In the genomic region with DNA sequence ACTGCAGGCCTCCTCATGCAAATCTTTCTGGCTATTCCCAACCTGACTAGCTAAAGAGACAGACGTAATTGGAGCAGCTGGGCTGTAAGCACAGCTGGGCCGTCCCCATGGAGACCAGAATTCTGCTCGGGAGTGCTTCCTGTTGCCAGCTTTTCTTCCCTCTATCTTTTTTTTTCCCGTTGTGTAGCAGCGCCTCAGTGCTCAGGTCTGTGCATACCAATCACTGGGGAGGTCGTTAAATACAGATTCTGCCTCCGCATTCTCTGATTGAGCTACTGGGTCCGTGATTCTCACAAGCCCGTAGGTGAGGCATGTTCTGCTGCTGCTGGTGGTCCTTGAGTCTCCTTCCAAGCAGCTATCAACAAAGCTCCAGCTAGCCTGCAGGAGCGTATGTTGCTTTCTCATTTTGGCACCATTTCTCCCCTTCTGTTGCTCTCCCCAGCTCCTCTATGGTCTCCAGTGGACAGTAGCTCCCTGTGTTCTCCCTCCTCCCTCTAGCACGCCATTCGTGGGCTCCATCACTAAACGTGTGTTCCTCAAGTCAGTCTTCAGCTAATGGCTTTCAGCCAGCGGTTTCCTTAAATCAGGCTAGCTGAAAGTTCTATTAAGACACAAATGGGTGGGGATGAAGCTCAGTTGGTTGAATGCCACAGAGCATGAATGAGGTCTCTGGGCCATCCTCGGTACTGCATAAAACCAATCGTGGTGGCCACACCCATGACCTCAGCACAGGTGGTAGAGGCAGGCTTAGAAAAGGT, we compare ENCODE assay signal across 8 mouse cellular contexts. TPM values are rescaled to one million over a fixed set of nuclear protein-coding genes. Genes with fewer than 3 reads are reported as not detected.
DNase-seq lines count a peak whose midpoint lies in the region; ATAC-seq and TF ChIP-seq lines count a peak whose summit lies in the region.

No protein-coding gene starts in this region.

- H3K4me1 ChIP-seq in kidney, embryonic 15.5 days: peaks cover 18% of the 10 kb centered on the region
- H3K4me1 ChIP-seq in intestine, embryonic 15.5 days (replicated peaks): peaks cover 9% of the 10 kb centered on the region; the same call in 1 of the 2 replicates
- peaks cover 30% of the 10 kb centered on the region for H3K4me1 ChIP-seq in limb, embryonic 14.5 days (ENCODE audit: control insufficient read depth, insufficient read depth, low read length)

- H3K27me3 ChIP-seq in kidney, embryonic 15.5 days: no peaks in the 10 kb centered on the region
- no peaks in the 10 kb centered on the region for H3K27me3 ChIP-seq in intestine, embryonic 15.5 days (replicated peaks)
- H3K27me3 ChIP-seq in limb, embryonic 14.5 days (ENCODE audit: control insufficient read depth, insufficient read depth, low read length): no peaks in the 10 kb centered on the region

- TF ChIP-seq POLR2A in limb, embryonic 14.5 days (IDR thresholded peaks at IDR 0.05; ENCODE audit: borderline replicate concordance, extremely low read depth, insufficient read depth, insufficient read length): no peak

- WGBS in kidney, embryonic 15.5 days: 20% methylated on average over 16 of the region's 16 CpGs
- WGBS in intestine, embryonic 15.5 days: 25% methylated on average over 16 of the region's 16 CpGs
- WGBS in limb, embryonic 14.5 days: 19% methylated on average over 16 of the region's 16 CpGs

- peak; percentile 79 for ATAC-seq in kidney, embryonic 15.5 days (replicated peaks; ENCODE audit: low FRiP score)
- ATAC-seq in intestine, embryonic 15.5 days: peak; percentile 73
- peak; percentile 75 for ATAC-seq in limb, embryonic 14.5 days (ENCODE audit: low FRiP score, low read depth)

- peak overlapping the region; percentile 28 for H3K4me3 ChIP-seq in kidney, embryonic 15.5 days (replicated peaks)
- peak overlapping the region; percentile 1; the same call in 1 of the 2 replicates for H3K4me3 ChIP-seq in intestine, embryonic 15.5 days (replicated peaks)
- H3K4me3 ChIP-seq in limb, embryonic 14.5 days (replicated peaks; ENCODE audit: low read length): peak overlapping the region; percentile 7; the same call in 1 of the 2 replicates

- H3K9ac ChIP-seq in kidney, embryonic 15.5 days: no peak overlapping the region
- H3K9ac ChIP-seq in intestine, embryonic 15.5 days: no peak overlapping the region
- 0 out of 2 replicates have a peak overlapping the region, but pooled peaks have one; percentile 8 for H3K9ac ChIP-seq in limb, embryonic 14.5 days (ENCODE audit: low read depth, low read length, severe bottlenecking)

- no peak for DNase-seq in kidney, adult 8-10 months
- peak; percentile 78 for DNase-seq in embryo, embryonic 10.5 days (ENCODE audit: low spot score)
- DNase-seq in gastrocnemius, postnatal 25 days: peak; percentile 39
- DNase-seq in limb, embryonic 14.5 days (ENCODE audit: low spot score): peak; percentile 87
- DNase-seq in right cerebral cortex, postnatal 4 days: peak; percentile 58
- DNase-seq in spleen, postnatal 4 days (ENCODE audit: low spot score in 2 of 2): no peak

- peak overlapping the region; percentile 65; the same call in 1 of the 2 replicates for H3K27ac ChIP-seq in kidney, embryonic 15.5 days
- H3K27ac ChIP-seq in intestine, embryonic 15.5 days: peak overlapping the region; percentile 52; the same call in 1 of the 2 replicates
- peak overlapping the region; percentile 61; the same call in 1 of the 2 replicates for H3K27ac ChIP-seq in limb, embryonic 14.5 days (replicated peaks; ENCODE audit: low read depth, low read length)

- no peaks in the 10 kb centered on the region for H3K36me3 ChIP-seq in kidney, embryonic 15.5 days
- H3K36me3 ChIP-seq in intestine, embryonic 15.5 days: no peaks in the 10 kb centered on the region
- H3K36me3 ChIP-seq in limb, embryonic 14.5 days (ENCODE audit: control insufficient read depth, insufficient read depth, low read length): no peaks in the 10 kb centered on the region

- H3K9me3 ChIP-seq in kidney, embryonic 15.5 days (replicated peaks): no peaks in the 10 kb centered on the region
- H3K9me3 ChIP-seq in intestine, embryonic 15.5 days: no peaks in the 10 kb centered on the region
- no peaks in the 10 kb centered on the region for H3K9me3 ChIP-seq in limb, embryonic 14.5 days (ENCODE audit: control insufficient read depth, low read length)

- H3K4me2 ChIP-seq in kidney, embryonic 15.5 days: peak overlapping the region; percentile 53
- H3K4me2 ChIP-seq in intestine, embryonic 15.5 days (replicated peaks): peak overlapping the region; percentile 44
- peak overlapping the region; percentile 40 for H3K4me2 ChIP-seq in limb, embryonic 14.5 days (replicated peaks; ENCODE audit: low read depth, low read length, severe bottlenecking)

RNA-seq across cellular contexts. Expression of a gene that starts 38.5 kb away (rescaled TPM):
- 622 and 668 TPM in 2 replicates for polyA plus RNA-seq in kidney, embryonic 15.5 days (2015; fragmentation: Nextera tagmentation; extraction: Ambion mirVana)
- total RNA-seq in gastrocnemius, postnatal 25 days (2021): 10 to 100 TPM; 23.4 to 23.9 TPM
- 497 and 569 TPM in 2 replicates for polyA plus RNA-seq in intestine, embryonic 15.5 days (2015; fragmentation: Nextera tagmentation; extraction: Ambion mirVana)
- polyA plus RNA-seq in limb, embryonic 14.5 days (2012; rRNA removed): 363 and 429 TPM in 2 replicates
- 577 and 588 TPM in 2 replicates for polyA plus RNA-seq in limb, embryonic 14.5 days (2014; fragmentation: Nextera tagmentation; extraction: Ambion mirVana)

RNA-seq across cellular contexts. Expression of a gene that starts 38.7 kb away (rescaled TPM):
- 0.16 TPM in 1 of 2 replicates, not detected in the other for polyA plus RNA-seq in kidney, embryonic 15.5 days (2015; fragmentation: Nextera tagmentation; extraction: Ambion mirVana)
- not detected for total RNA-seq in gastrocnemius, postnatal 25 days (2021)
- polyA plus RNA-seq in intestine, embryonic 15.5 days (2015; fragmentation: Nextera tagmentation; extraction: Ambion mirVana): 0.11 and 0.16 TPM in 2 replicates
- polyA plus RNA-seq in limb, embryonic 14.5 days (2012; rRNA removed): 0.03 and 0.11 TPM in 2 replicates
- not detected in 2 replicates for polyA plus RNA-seq in limb, embryonic 14.5 days (2014; fragmentation: Nextera tagmentation; extraction: Ambion mirVana)

RNA-seq across cellular contexts. Expression of a gene that starts 41.3 kb away (rescaled TPM):
- 18.2 and 20.8 TPM in 2 replicates for polyA plus RNA-seq in kidney, embryonic 15.5 days (2015; fragmentation: Nextera tagmentation; extraction: Ambion mirVana)
- 1 to 10 TPM; 1.3 to 2.7 TPM for total RNA-seq in gastrocnemius, postnatal 25 days (2021)
- 67.2 and 71.1 TPM in 2 replicates for polyA plus RNA-seq in intestine, embryonic 15.5 days (2015; fragmentation: Nextera tagmentation; extraction: Ambion mirVana)
- 11.7 and 12.1 TPM in 2 replicates for polyA plus RNA-seq in limb, embryonic 14.5 days (2012; rRNA removed)
- polyA plus RNA-seq in limb, embryonic 14.5 days (2014; fragmentation: Nextera tagmentation; extraction: Ambion mirVana): 13.7 and 13.8 TPM in 2 replicates

RNA-seq across cellular contexts. Expression of a gene that starts 55.6 kb away (rescaled TPM):
- polyA plus RNA-seq in kidney, embryonic 15.5 days (2015; fragmentation: Nextera tagmentation; extraction: Ambion mirVana): 41.0 and 45.1 TPM in 2 replicates
- total RNA-seq in gastrocnemius, postnatal 25 days (2021): 1 to 10 TPM; 4.7 to 5.6 TPM
- 44.9 and 49.1 TPM in 2 replicates for polyA plus RNA-seq in intestine, embryonic 15.5 days (2015; fragmentation: Nextera tagmentation; extraction: Ambion mirVana)
- polyA plus RNA-seq in limb, embryonic 14.5 days (2012; rRNA removed): 10.8 and 16.7 TPM in 2 replicates
- polyA plus RNA-seq in limb, embryonic 14.5 days (2014; fragmentation: Nextera tagmentation; extraction: Ambion mirVana): 30.8 and 34.7 TPM in 2 replicates

Comparison
In these comparisons a context has a peak if more than half of its experiments do, and no peak if none do; other contexts are left out.
1. DNase-seq: peak in embryo, embryonic 10.5 days (single experiment), gastrocnemius, postnatal 25 days (single experiment), limb, embryonic 14.5 days (single experiment) and right cerebral cortex, postnatal 4 days (single experiment); none in kidney, adult 8-10 months (0 of 2) and spleen, postnatal 4 days (0 of 2).
2. Peak in every context shown above with its lines, with median percentiles within 50 percentile points of each other: ATAC-seq, H3K27ac ChIP-seq, H3K4me2 ChIP-seq and H3K4me3 ChIP-seq.